Mouse (Mus musculus) C2C12 (cell line): ENCODE results near the gene Lin7c. TPM values are rescaled to one million over a fixed set of nuclear protein-coding genes. Genes with fewer than 3 reads are reported as not detected.

Experiments used
- H3K27me3 ChIP-seq: one replicate; pipeline ENCODE4 v1.6.1; 2011; ENCODE audit not compliant: control insufficient read depth, insufficient read depth, insufficient read length
- H3K36me3 ChIP-seq: one replicate; pipeline ENCODE4 v1.6.1; 2011; ENCODE audit not compliant: control insufficient read depth, insufficient read depth
- H3K4me3 ChIP-seq: one replicate; pipeline ENCODE4 v1.5.1; 2011; ENCODE audit warnings: mild to moderate bottlenecking, control low read depth; ENCODE audit not compliant: poor library complexity, insufficient read depth, severe bottlenecking
- H3K79me2 ChIP-seq: one replicate; pipeline ENCODE4 v1.6.1; 2011; ENCODE audit not compliant: control insufficient read depth, insufficient read depth
- H3K79me3 ChIP-seq: one replicate; pipeline ENCODE4 v1.6.1; 2011; ENCODE audit warnings: low read depth, control low read depth
- H3ac ChIP-seq: one replicate; pipeline ENCODE3; 2011; ENCODE audit warnings: low read depth; ENCODE audit not compliant: control insufficient read depth, insufficient read length
- CEBPB ChIP-seq: IDR thresholded peaks from one replicate; pipeline ENCODE4 v1.6.1; 2011; ENCODE audit warnings: low read depth, mild to moderate bottlenecking, control low read depth, moderate library complexity
- CTCF ChIP-seq: IDR thresholded peaks from one replicate; pipeline ENCODE4 v1.5.1; 2011; ENCODE audit not compliant: control insufficient read depth, insufficient read depth, insufficient read length
- FOSL1 ChIP-seq: IDR thresholded peaks from one replicate; pipeline ENCODE4 v1.8.0; 2011; ENCODE audit warnings: mild to moderate bottlenecking, low read length; ENCODE audit not compliant: poor library complexity, insufficient read depth, severe bottlenecking
- MAX ChIP-seq: IDR thresholded peaks from one replicate; pipeline ENCODE4 v1.6.1; 2011; ENCODE audit warnings: mild to moderate bottlenecking, control low read depth
- MYOD1 ChIP-seq: IDR thresholded peaks from one replicate; pipeline ENCODE4 v1.6.1; 2011; ENCODE audit warnings: low read depth; ENCODE audit not compliant: control insufficient read depth, insufficient read length
- MYOG ChIP-seq: IDR thresholded peaks from one replicate; pipeline ENCODE4 v1.6.1; 2011; ENCODE audit not compliant: control insufficient read depth, insufficient read length; ENCODE audit errors: extremely low read depth
- USF1 ChIP-seq: IDR thresholded peaks from one replicate; pipeline ENCODE4 v1.6.1; 2011; ENCODE audit warnings: low read depth, mild to moderate bottlenecking, control low read depth, moderate library complexity
- polyA plus RNA-seq: library from polyadenylated mRNA; unstranded; fragments of >200 nt; fragmentation: generic; extraction: Trizol; gene quantifications from one replicate; pipeline ENCODE4 v1.2.1, GENCODE M21; 2012; ENCODE audit warnings: missing spikeins

The Lin7c gene
- polyA plus RNA-seq, 1 experiment, result 13.8 TPM

- H3ac ChIP-seq, result no peak overlapping the region
Measured at GRCm38 (mm10) chr2:109923945-109924344, 33.3 kb downstream of the Lin7c start.

GRCm38 (mm10) chr2:109926984-109927383, 36.3 kb downstream of the Lin7c start:
- no peak overlapping the region for H3K4me3 ChIP-seq
- no peaks in the 10 kb centered on the region for H3K36me3 ChIP-seq
- TF ChIP-seq MYOG (no peak), CEBPB (no peak), MYOD1 (no peak), CTCF (no peak), MAX (no peak), FOSL1 (no peak), USF1 (no peak)
- peaks cover 45% of the 10 kb centered on the region for H3K79me2 ChIP-seq
- H3K27me3 ChIP-seq, result no peaks in the 10 kb centered on the region
- H3ac ChIP-seq, result no peak overlapping the region
- peaks cover 19% of the 10 kb centered on the region for H3K79me3 ChIP-seq

More at GRCm38 (mm10) chr2:109923945-109924344, 33.3 kb downstream of the Lin7c start:
- H3K4me3 ChIP-seq, result no peak overlapping the region
- H3K79me2 ChIP-seq, result peaks cover 69% of the 10 kb centered on the region
- TF ChIP-seq CEBPB (no peak), MYOG (no peak), CTCF (no peak), USF1 (no peak), FOSL1 (no peak), MYOD1 (no peak), MAX (no peak)
- peaks cover 5% of the 10 kb centered on the region for H3K36me3 ChIP-seq
- H3K27me3 ChIP-seq, result no peaks in the 10 kb centered on the region
- H3K79me3 ChIP-seq, result peaks cover 22% of the 10 kb centered on the region

GRCm38 (mm10) chr2:109927446-109927845, 36.8 kb downstream of the Lin7c start:
- Histone ChIP-seq H3K27me3 (no peaks in the 10 kb centered on the region), H3K79me2 (peaks cover 45% of the 10 kb centered on the region), H3K36me3 (no peaks in the 10 kb centered on the region), H3ac (no peak overlapping the region), H3K79me3 (peaks cover 20% of the 10 kb centered on the region), H3K4me3 (no peak overlapping the region)
- no peak for TF ChIP-seq CEBPB
- no peak for TF ChIP-seq MAX
- TF ChIP-seq FOSL1, result no peak
- TF ChIP-seq MYOD1, result no peak
- no peak for TF ChIP-seq MYOG
- TF ChIP-seq CTCF, result no peak
- no peak for TF ChIP-seq USF1

GRCm38 (mm10) chr2:109927876-109928275, 37.2 kb downstream of the Lin7c start:
- H3ac ChIP-seq, result no peak overlapping the region
- peaks cover 46% of the 10 kb centered on the region for H3K79me2 ChIP-seq
- no peaks in the 10 kb centered on the region for H3K27me3 ChIP-seq
- H3K79me3 ChIP-seq, result peaks cover 24% of the 10 kb centered on the region
- H3K4me3 ChIP-seq, result no peak overlapping the region
- no peaks in the 10 kb centered on the region for H3K36me3 ChIP-seq
- no peak for TF ChIP-seq CTCF
- TF ChIP-seq USF1, result no peak
- no peak for TF ChIP-seq FOSL1

GRCm38 (mm10) chr2:109928791-109929190, 38.1 kb downstream of the Lin7c start:
- H3K79me2 ChIP-seq, result peaks cover 44% of the 10 kb centered on the region
- H3K36me3 ChIP-seq, result no peaks in the 10 kb centered on the region
- no peaks in the 10 kb centered on the region for H3K27me3 ChIP-seq
- TF ChIP-seq FOSL1 (no peak), USF1 (no peak)
- H3ac ChIP-seq, result no peak overlapping the region
- no peak overlapping the region for H3K4me3 ChIP-seq
- H3K79me3 ChIP-seq, result peaks cover 22% of the 10 kb centered on the region

- H3K36me3 ChIP-seq, result no peaks in the 10 kb centered on the region
- H3K27me3 ChIP-seq, result no peaks in the 10 kb centered on the region
- H3ac ChIP-seq, result no peak overlapping the region
- TF ChIP-seq CTCF, result no peak
- TF ChIP-seq MYOD1, result no peak
- TF ChIP-seq MAX, result no peak
- TF ChIP-seq USF1, result no peak
- TF ChIP-seq FOSL1, result no peak
- TF ChIP-seq MYOG, result no peak
- TF ChIP-seq CEBPB, result no peak
- H3K79me3 ChIP-seq, result peaks cover 22% of the 10 kb centered on the region
- H3K79me2 ChIP-seq, result peaks cover 44% of the 10 kb centered on the region
- no peak overlapping the region for H3K4me3 ChIP-seq
Measured at GRCm38 (mm10) chr2:109929256-109929655, 38.6 kb downstream of the Lin7c start.
